22 mouse cellular contexts compared by ENCODE assay signal in the genomic region with DNA sequence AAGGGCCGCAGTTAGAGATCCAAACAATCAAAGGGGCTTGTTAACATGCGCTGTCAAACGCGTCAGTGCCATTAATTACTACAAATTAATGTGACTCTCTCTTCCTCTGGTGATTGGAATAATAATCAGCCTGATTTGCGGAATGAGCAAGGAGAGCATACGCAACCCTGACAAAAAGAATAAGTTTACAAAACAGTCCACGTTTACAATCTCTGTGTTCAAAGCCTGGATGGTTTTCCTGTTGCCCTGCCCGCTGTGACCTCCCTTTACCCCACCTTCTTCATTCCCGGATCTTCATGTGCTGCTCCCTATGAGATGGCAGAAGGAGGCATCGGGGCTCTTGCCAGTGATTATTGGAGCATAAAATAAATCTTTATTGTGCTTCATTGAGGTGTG. TPM values are rescaled to one million over a fixed set of nuclear protein-coding genes. Genes with fewer than 3 reads are reported as not detected.
DNase-seq lines count a peak whose midpoint lies in the region; ATAC-seq and TF ChIP-seq lines count a peak whose summit lies in the region.
"Had no signal": no experiment of that assay in that cellular context is flagged by ENCODE, and none has a peak within 500 bp of the region (broad histone marks: within the 10 kb centered on the region; RNA-seq: fewer than 3 reads in every experiment).

No protein-coding gene starts in this region.

- H3K27ac ChIP-seq in midbrain, embryonic 10.5 days (replicated peaks), result no peak overlapping the region
- H3K27ac ChIP-seq in midbrain, postnatal 0 days (ENCODE audit: low read depth, low read length), result no peak overlapping the region
- peak overlapping the region; percentile 66 for H3K27ac ChIP-seq in forebrain, embryonic 12.5 days
- H3K27ac ChIP-seq: gastrocnemius, adult 2 months; heart, embryonic 15.5 days; hindbrain, postnatal 0 days had no signal

- no peak overlapping the region for H3K4me2 ChIP-seq in midbrain, postnatal 0 days (ENCODE audit: low read depth, low read length, poor library complexity, severe bottlenecking)
- peak overlapping the region; percentile 61 for H3K4me2 ChIP-seq in forebrain, embryonic 12.5 days
- H3K4me2 ChIP-seq: heart, embryonic 15.5 days had no signal

- no peak for TF ChIP-seq CTCF in midbrain, postnatal 0 days (IDR thresholded peaks at IDR 0.05)

- H3K4me3 ChIP-seq in midbrain, embryonic 10.5 days, result no peak overlapping the region
- H3K4me3 ChIP-seq in midbrain, postnatal 0 days (ENCODE audit: low read depth, low read length), result no peak overlapping the region
- no peak overlapping the region for H3K4me3 ChIP-seq in forebrain, embryonic 12.5 days (replicated peaks)
- H3K4me3 ChIP-seq: gastrocnemius, adult 2 months; heart, embryonic 15.5 days had no signal

- peaks cover 100% of the 10 kb centered on the region for H3K27me3 ChIP-seq in midbrain, embryonic 10.5 days (ENCODE audit: low read depth, poor library complexity, severe bottlenecking)
- peaks cover 20% of the 10 kb centered on the region for H3K27me3 ChIP-seq in midbrain, postnatal 0 days (ENCODE audit: insufficient read depth, low read length)
- H3K27me3 ChIP-seq in forebrain, embryonic 12.5 days, result peaks cover 77% of the 10 kb centered on the region

- H3K9ac ChIP-seq in midbrain, postnatal 0 days (replicated peaks; ENCODE audit: low read length, poor library complexity, severe bottlenecking), result no peak overlapping the region
- no peak overlapping the region for H3K9ac ChIP-seq in forebrain, embryonic 12.5 days
- H3K9ac ChIP-seq: heart, embryonic 15.5 days had no signal

- H3K9me3 ChIP-seq in midbrain, embryonic 10.5 days (replicated peaks), result no peaks in the 10 kb centered on the region
- no peaks in the 10 kb centered on the region for H3K9me3 ChIP-seq in midbrain, postnatal 0 days (ENCODE audit: low read length)
- H3K9me3 ChIP-seq in forebrain, embryonic 12.5 days, result no peaks in the 10 kb centered on the region
- H3K9me3 ChIP-seq: heart, embryonic 15.5 days had no signal

- no peaks in the 10 kb centered on the region for H3K36me3 ChIP-seq in midbrain, embryonic 10.5 days
- no peaks in the 10 kb centered on the region for H3K36me3 ChIP-seq in midbrain, postnatal 0 days (ENCODE audit: insufficient read depth, low read length)
- no peaks in the 10 kb centered on the region for H3K36me3 ChIP-seq in forebrain, embryonic 12.5 days (replicated peaks)
- H3K36me3 ChIP-seq: G1E; heart, embryonic 15.5 days had no signal

- 5% methylated on average over 10 of the region's 10 CpGs for WGBS in midbrain, embryonic 10.5 days
- 7% methylated on average over 10 of the region's 10 CpGs for WGBS in midbrain, postnatal 0 days
- WGBS in forebrain, embryonic 12.5 days, result 3% methylated on average over 10 of the region's 10 CpGs

- H3K4me1 ChIP-seq in midbrain, embryonic 10.5 days, result peaks cover 50% of the 10 kb centered on the region
- no peaks in the 10 kb centered on the region for H3K4me1 ChIP-seq in midbrain, postnatal 0 days (ENCODE audit: insufficient read depth, low read length)
- H3K4me1 ChIP-seq in forebrain, embryonic 12.5 days, result peaks cover 47% of the 10 kb centered on the region

- no peak for ATAC-seq in midbrain, postnatal 0 days (ENCODE audit: low FRiP score)
- peak; percentile 28; the same call in 1 of the 2 replicates for ATAC-seq in forebrain, embryonic 12.5 days (ENCODE audit: low FRiP score)
- ATAC-seq: hindbrain, postnatal 0 days had no signal

- DNase-seq in midbrain, embryonic 10.5 days (ENCODE audit: low spot score), result peak; percentile 19
- DNase-seq in midbrain, postnatal 0 days (ENCODE audit: low spot score), result no peak
- DNase-seq in cerebellum, adult 9-10 months, result peak; percentile 80
- DNase-seq in retina, postnatal 1 day, result peak; percentile 92
- DNase-seq in adrenal gland, postnatal 36 days, result no peak
- no peak for DNase-seq in frontal cortex, postnatal 25 days (ENCODE audit: low spot score in 2 of 2)
- DNase-seq: gastrocnemius, adult 2 months; heart, adult 18-20 months; kidney, adult 2 months; kidney, postnatal 14 days; layer of hippocampus, adult 9-11 months; liver; lung, adult 18-20 months; lung, postnatal 4 days had no signal

RNA-seq across cellular contexts. Expression of gene Barhl2, which starts 14.1 kb away (rescaled TPM):
- polyA plus RNA-seq in midbrain, embryonic 10.5 days (2016; fragmentation: Nextera tagmentation; extraction: Ambion mirVana), result 4.4 and 5.3 TPM in 2 replicates
- 27.6 and 28.0 TPM in 2 replicates for total RNA-seq in midbrain, postnatal 0 days (2014; rRNA removed)
- 5.7 and 6.5 TPM in 2 replicates for polyA plus RNA-seq in midbrain, postnatal 0 days (2015; fragmentation: Nextera tagmentation; extraction: Ambion mirVana)
- polyA plus RNA-seq in forebrain, embryonic 12.5 days (2016; fragmentation: Nextera tagmentation; extraction: Ambion mirVana), result 6.2 and 7.6 TPM in 2 replicates
- total RNA-seq in adrenal gland, postnatal 36 days (2021), result not detected
- total RNA-seq: G1E; gastrocnemius, adult 2 months; heart, adult 18-20 months; hematopoietic stem cell, adult 5-6 weeks had no signal
- polyA plus RNA-seq: embryonic facial prominence, embryonic 14.5 days; G1E; heart, embryonic 15.5 days; kidney, adult 2 months; spleen, adult 2 months; stomach, embryonic 16.5 days had no signal

Comparison
In these comparisons a context has a peak if more than half of its experiments do, and no peak if none do; other contexts are left out.
1. DNase-seq: peak in midbrain, embryonic 10.5 days (single experiment), cerebellum, adult 9-10 months (single experiment) and retina, postnatal 1 day (single experiment); none in midbrain, postnatal 0 days (single experiment), adrenal gland, postnatal 36 days (0 of 2) and frontal cortex, postnatal 25 days (0 of 2).